Mouse (Mus musculus) small intestine, adult 2 months (tissue): Measurements from ENCODE around the gene Slc25a11.

ENCODE experiments used
- CTCF ChIP-seq: fragments of 200-500 bp; IDR thresholded peaks from 2 replicates; pipeline ENCODE4 v1.5.1; 2012; ENCODE audit warnings: low read depth, mild to moderate bottlenecking, control low read depth, inconsistent platforms, low read length, moderate library complexity, mixed read lengths; ENCODE audit not compliant: insufficient replicate concordance, insufficient read length; ENCODE audit errors: extremely low read depth
- POLR2A ChIP-seq: fragments of 200-500 bp; IDR thresholded peaks from 2 replicates; pipeline ENCODE4 v1.6.1; 2012; ENCODE audit warnings: low read depth, mild to moderate bottlenecking, control low read depth, inconsistent platforms, low read length, moderate library complexity

GRCm38 (mm10) chr11:70656456-70656927, 9.2 kb upstream of the Slc25a11 start:
- TF ChIP-seq CTCF, result no peak
- TF ChIP-seq POLR2A, result no peak
